8 mouse cellular contexts compared by ENCODE assay signal in genomic region chr12:97061352-97061895, GRCm38 (mm10).
A peak's percentile ranks its signal among the peaks of the same experiment; 100 is the strongest.
DNase-seq lines count a peak whose midpoint lies in the region; ATAC-seq and TF ChIP-seq lines count a peak whose summit lies in the region.
"Not testable (repeated sequence)": the region's sequence is repeated elsewhere in the genome, so short reads cannot be mapped to it uniquely, and the experiment has no call there.

No protein-coding gene starts in this region.

- DNase-seq in 416B (ENCODE audit: low read depth): peak; percentile 8
- not testable (repeated sequence) for DNase-seq in liver, embryonic 11.5 days (ENCODE audit: low spot score)

- H3K27me3 ChIP-seq in forebrain, embryonic 15.5 days; intestine, postnatal 0 days (replicated peaks; ENCODE audit: control insufficient read depth, insufficient read depth, low read length); liver, embryonic 11.5 days (replicated peaks; ENCODE audit: control insufficient read depth, insufficient read depth, low read length); neural tube, embryonic 13.5 days: not testable (repeated sequence)

- H3K9ac ChIP-seq in forebrain, embryonic 15.5 days (replicated peaks); intestine, postnatal 0 days (ENCODE audit: low read depth, low read length); liver, embryonic 11.5 days (ENCODE audit: low read depth, low read length); neural tube, embryonic 13.5 days: not testable (repeated sequence)

- not testable (repeated sequence) for H3K4me1 ChIP-seq in forebrain, embryonic 15.5 days; intestine, postnatal 0 days (replicated peaks; ENCODE audit: control insufficient read depth, insufficient read depth, low read length); liver, embryonic 11.5 days (replicated peaks; ENCODE audit: control insufficient read depth, insufficient read depth, low read length); neural tube, embryonic 13.5 days (replicated peaks)

- not testable (repeated sequence) for H3K4me2 ChIP-seq in forebrain, embryonic 15.5 days (replicated peaks); intestine, postnatal 0 days (replicated peaks; ENCODE audit: low read depth); liver, embryonic 11.5 days; neural tube, embryonic 13.5 days

- H3K36me3 ChIP-seq in forebrain, embryonic 15.5 days; intestine, postnatal 0 days (ENCODE audit: control insufficient read depth, insufficient read depth); liver, embryonic 11.5 days (ENCODE audit: control insufficient read depth, insufficient read depth, low read length); neural tube, embryonic 13.5 days: not testable (repeated sequence)

- H3K27ac ChIP-seq in forebrain, embryonic 15.5 days (replicated peaks); intestine, postnatal 0 days (ENCODE audit: low read depth, low read length); liver, embryonic 11.5 days (ENCODE audit: low read depth, low read length); neural tube, embryonic 13.5 days (replicated peaks): not testable (repeated sequence)

- not testable (repeated sequence) for H3K9me3 ChIP-seq in forebrain, embryonic 15.5 days; intestine, postnatal 0 days (ENCODE audit: control insufficient read depth); liver, embryonic 11.5 days (ENCODE audit: control insufficient read depth, low read length); neural tube, embryonic 13.5 days

- H3K4me3 ChIP-seq in forebrain, embryonic 15.5 days; intestine, postnatal 0 days (ENCODE audit: low read depth, low read length); liver, embryonic 11.5 days (ENCODE audit: low read depth, low read length); neural tube, embryonic 13.5 days: not testable (repeated sequence)

- 87% methylated on average over 13 of the region's 13 CpGs for WGBS in forebrain, embryonic 15.5 days
- WGBS in intestine, postnatal 0 days: 82% methylated on average over 10 of the region's 13 CpGs
- WGBS in liver, embryonic 11.5 days: 81% methylated on average over 10 of the region's 13 CpGs
- 72% methylated on average over 10 of the region's 13 CpGs for WGBS in neural tube, embryonic 13.5 days

- peak; percentile 100 for ATAC-seq in common myeloid progenitor, adult 5-6 weeks (replicated peaks; ENCODE audit: low read depth, poor library complexity, severe bottlenecking)
- peak; percentile 100 for ATAC-seq in forebrain, embryonic 15.5 days (replicated peaks)
- peak; percentile 100 for ATAC-seq in hematopoietic stem cell, adult 5-6 weeks (replicated peaks in 1 of 2; ENCODE audit: insufficient read depth in 1 of 2, low FRiP score in 2 of 2, low TSS enrichment in 1 of 2, low read depth in 1 of 2, poor library complexity in 2 of 2, severe bottlenecking in 2 of 2)
- peak; percentile 100 for ATAC-seq in intestine, postnatal 0 days
- ATAC-seq in liver, embryonic 11.5 days (replicated peaks; ENCODE audit: low FRiP score): peak; percentile 100
- peak; percentile 100 for ATAC-seq in megakaryocyte progenitor cell, adult 5-6 weeks (replicated peaks; ENCODE audit: poor library complexity)
- peak; percentile 100 for ATAC-seq in neural tube, embryonic 13.5 days (ENCODE audit: low read depth)

- TF ChIP-seq CTCF in intestine, postnatal 0 days (IDR thresholded peaks at IDR 0.05; ENCODE audit: low read depth): not testable (repeated sequence)
